Mouse (Mus musculus): ENCODE results near the gene Zfp26. TPM values are rescaled to one million over a fixed set of nuclear protein-coding genes. Genes with fewer than 3 reads are reported as not detected.

The Zfp26 gene
- polyA plus RNA-seq (2014; fragmentation: Illumina TruSeq; extraction: RNeasy Lipid Tissue Mini Kit (QIAGEN cat#74804); ENCODE audit: low read depth, low replicate concordance): 16.9 TPM

GRCm38 (mm10) chr9:20459377-20460317, at the start of gene Zfp26:
Gene Zfp26 (minus strand): TSS chr9:20460162.

GRCm38 (mm10) chr9:20492527-20493233, 32.7 kb upstream of the Zfp26 start, which contains the start of gene Zfp426:
Gene Zfp426 (minus strand): TSS chr9:20492746.

GRCm38 (mm10) chr9:20384532-20385342, 75.2 kb downstream of the Zfp26 start, which contains the start of gene Zfp560:
Gene Zfp560 (minus strand): TSS chr9:20385177.

Other genes with a start within 250 kb of the Zfp26 start
- gene Olfr871, start 248.0 kb downstream of the Zfp26 start, polyA plus RNA-seq (2014; fragmentation: Illumina TruSeq; extraction: RNeasy Lipid Tissue Mini Kit (QIAGEN cat#74804); ENCODE audit: low read depth, low replicate concordance): not detected
- gene Olfr872, start 223.0 kb downstream of the Zfp26 start, polyA plus RNA-seq (2014; fragmentation: Illumina TruSeq; extraction: RNeasy Lipid Tissue Mini Kit (QIAGEN cat#74804); ENCODE audit: low read depth, low replicate concordance): 1.4 TPM
- gene Olfr39, start 177.8 kb downstream of the Zfp26 start, polyA plus RNA-seq (2014; fragmentation: Illumina TruSeq; extraction: RNeasy Lipid Tissue Mini Kit (QIAGEN cat#74804); ENCODE audit: low read depth, low replicate concordance): 0.91 TPM
- 0.57 TPM for gene Olfr873, start 161.6 kb downstream of the Zfp26 start, polyA plus RNA-seq (2014; fragmentation: Illumina TruSeq; extraction: RNeasy Lipid Tissue Mini Kit (QIAGEN cat#74804); ENCODE audit: low read depth, low replicate concordance)
- not detected for gene Olfr18, start 124.1 kb downstream of the Zfp26 start, polyA plus RNA-seq (2014; fragmentation: Illumina TruSeq; extraction: RNeasy Lipid Tissue Mini Kit (QIAGEN cat#74804); ENCODE audit: low read depth, low replicate concordance)
- gene Zfp560, start 75.0 kb downstream of the Zfp26 start, polyA plus RNA-seq (2014; fragmentation: Illumina TruSeq; extraction: RNeasy Lipid Tissue Mini Kit (QIAGEN cat#74804); ENCODE audit: low read depth, low replicate concordance): 48.6 TPM
- gene Zfp426, start 32.6 kb upstream of the Zfp26 start, polyA plus RNA-seq (2014; fragmentation: Illumina TruSeq; extraction: RNeasy Lipid Tissue Mini Kit (QIAGEN cat#74804); ENCODE audit: low read depth, low replicate concordance): 54.1 TPM
- gene Zfp266, start 61.3 kb upstream of the Zfp26 start, polyA plus RNA-seq (2014; fragmentation: Illumina TruSeq; extraction: RNeasy Lipid Tissue Mini Kit (QIAGEN cat#74804); ENCODE audit: low read depth, low replicate concordance): 16.7 TPM
- 15.8 TPM for gene Zfp846, start 121.1 kb upstream of the Zfp26 start, polyA plus RNA-seq (2014; fragmentation: Illumina TruSeq; extraction: RNeasy Lipid Tissue Mini Kit (QIAGEN cat#74804); ENCODE audit: low read depth, low replicate concordance)
- gene Ubl5, start 182.7 kb upstream of the Zfp26 start, polyA plus RNA-seq (2014; fragmentation: Illumina TruSeq; extraction: RNeasy Lipid Tissue Mini Kit (QIAGEN cat#74804); ENCODE audit: low read depth, low replicate concordance): 65.6 TPM
- 13.0 TPM for gene Fbxl12, start 184.6 kb upstream of the Zfp26 start, polyA plus RNA-seq (2014; fragmentation: Illumina TruSeq; extraction: RNeasy Lipid Tissue Mini Kit (QIAGEN cat#74804); ENCODE audit: low read depth, low replicate concordance)
- gene Pin1, start 191.9 kb upstream of the Zfp26 start, polyA plus RNA-seq (2014; fragmentation: Illumina TruSeq; extraction: RNeasy Lipid Tissue Mini Kit (QIAGEN cat#74804); ENCODE audit: low read depth, low replicate concordance): 0.95 TPM